Mouse (Mus musculus): ENCODE measurements around the gene Galnt18. TPM values are rescaled to one million over a fixed set of nuclear protein-coding genes. Genes with fewer than 3 reads are reported as not detected.

The Galnt18 gene
- polyA plus RNA-seq, 1 experiment from 2014 or later: 17.6 TPM

- H3K27ac ChIP-seq (replicated peaks): no peak overlapping the region
- 45% methylated on average over 5 of the region's 5 CpGs for WGBS
- H3K36me3 ChIP-seq: no peaks in the 10 kb centered on the region
- H3K4me3 ChIP-seq: no peak overlapping the region
- no peaks in the 10 kb centered on the region for H3K27me3 ChIP-seq
- ATAC-seq (ENCODE audit: low FRiP score, low read depth): peak; percentile 54; the same call in 1 of the 2 replicates
- H3K4me1 ChIP-seq (replicated peaks): no peaks in the 10 kb centered on the region
- H3K9me3 ChIP-seq: no peaks in the 10 kb centered on the region
- no peak overlapping the region for H3K4me2 ChIP-seq
- H3K9ac ChIP-seq: no peak overlapping the region
Observed at GRCm38 (mm10) chr7:111467715-111468114, 312.1 kb downstream of the Galnt18 start.

- no peaks in the 10 kb centered on the region for H3K9me3 ChIP-seq
- H3K27me3 ChIP-seq: no peaks in the 10 kb centered on the region
- no peak overlapping the region for H3K4me3 ChIP-seq
- WGBS: 80% methylated on average over 1 of the region's 1 CpGs
- H3K36me3 ChIP-seq: no peaks in the 10 kb centered on the region
- H3K9ac ChIP-seq: no peak overlapping the region
- H3K4me2 ChIP-seq: no peak overlapping the region
- H3K4me1 ChIP-seq (replicated peaks): no peaks in the 10 kb centered on the region
- H3K27ac ChIP-seq (replicated peaks): no peak overlapping the region
- ATAC-seq (ENCODE audit: low FRiP score, low read depth): no peak
Observed at GRCm38 (mm10) chr7:111466720-111467119, 313.1 kb downstream of the Galnt18 start.

GRCm38 (mm10) chr7:111466121-111466520, 313.7 kb downstream of the Galnt18 start:
- Histone ChIP-seq H3K9ac (no peak overlapping the region), H3K4me2 (no peak overlapping the region), H3K9me3 (no peaks in the 10 kb centered on the region), H3K27ac (replicated peaks) (no peak overlapping the region), H3K27me3 (no peaks in the 10 kb centered on the region), H3K36me3 (no peaks in the 10 kb centered on the region), H3K4me1 (replicated peaks) (no peaks in the 10 kb centered on the region), H3K4me3 (no peak overlapping the region)
- 83% methylated on average over 3 of the region's 3 CpGs for WGBS
- ATAC-seq (ENCODE audit: low FRiP score, low read depth): no peak

- Histone ChIP-seq H3K9me3 (no peaks in the 10 kb centered on the region), H3K4me2 (no peak overlapping the region), H3K27me3 (no peaks in the 10 kb centered on the region), H3K4me1 (replicated peaks) (no peaks in the 10 kb centered on the region), H3K27ac (replicated peaks) (no peak overlapping the region), H3K9ac (no peak overlapping the region), H3K4me3 (no peak overlapping the region), H3K36me3 (no peaks in the 10 kb centered on the region)
- ATAC-seq (ENCODE audit: low FRiP score, low read depth): no peak
- WGBS: 87% methylated on average over 4 of the region's 4 CpGs
Observed at GRCm38 (mm10) chr7:111459716-111460115, 320.1 kb downstream of the Galnt18 start.

GRCm38 (mm10) chr7:111456007-111456406, 323.8 kb downstream of the Galnt18 start:
- Histone ChIP-seq H3K27ac (replicated peaks) (no peak overlapping the region), H3K9me3 (no peaks in the 10 kb centered on the region), H3K4me1 (replicated peaks) (peaks cover 11% of the 10 kb centered on the region), H3K36me3 (no peaks in the 10 kb centered on the region), H3K4me2 (no peak overlapping the region), H3K27me3 (no peaks in the 10 kb centered on the region), H3K9ac (no peak overlapping the region), H3K4me3 (no peak overlapping the region)
- ATAC-seq (ENCODE audit: low FRiP score, low read depth): no peak
- 82% methylated on average over 3 of the region's 3 CpGs for WGBS

- H3K36me3 ChIP-seq: no peaks in the 10 kb centered on the region
- no peak overlapping the region for H3K4me2 ChIP-seq
- WGBS: 92% methylated on average over 4 of the region's 4 CpGs
- no peaks in the 10 kb centered on the region for H3K27me3 ChIP-seq
- no peaks in the 10 kb centered on the region for H3K9me3 ChIP-seq
- no peak for ATAC-seq (ENCODE audit: low FRiP score, low read depth)
- no peak overlapping the region for H3K4me3 ChIP-seq
- H3K9ac ChIP-seq: no peak overlapping the region
- no peak overlapping the region for H3K27ac ChIP-seq (replicated peaks)
- peaks cover 14% of the 10 kb centered on the region for H3K4me1 ChIP-seq (replicated peaks)
Observed at GRCm38 (mm10) chr7:111455541-111455940, 324.2 kb downstream of the Galnt18 start.

DNA sequence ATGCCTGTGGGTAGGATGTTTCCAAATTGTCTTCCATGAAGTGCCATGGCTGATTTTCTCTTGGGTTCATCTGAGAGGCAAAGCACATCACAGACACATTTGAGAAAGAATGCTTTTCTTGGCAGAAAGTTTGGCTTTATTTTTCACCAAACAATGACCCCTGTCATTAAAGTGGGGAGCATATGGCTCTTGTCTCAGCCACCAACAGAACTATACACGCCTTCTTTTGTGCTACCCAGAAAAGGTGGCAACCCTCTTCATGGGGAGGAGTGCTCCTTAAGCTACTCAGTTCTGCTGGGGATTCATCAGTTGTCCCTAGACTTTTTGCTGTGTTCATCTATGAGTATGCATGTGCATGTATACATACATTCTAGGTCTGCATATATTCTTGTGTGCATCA, 327.8 kb downstream of the Galnt18 start:
- no peak overlapping the region for H3K27ac ChIP-seq (replicated peaks)
- no peaks in the 10 kb centered on the region for H3K27me3 ChIP-seq
- H3K4me2 ChIP-seq: no peak overlapping the region
- peaks cover 14% of the 10 kb centered on the region for H3K4me1 ChIP-seq (replicated peaks)
- H3K9me3 ChIP-seq: no peaks in the 10 kb centered on the region
- H3K36me3 ChIP-seq: no peaks in the 10 kb centered on the region
- no peak for ATAC-seq (ENCODE audit: low FRiP score, low read depth)
- no peak overlapping the region for H3K4me3 ChIP-seq
- 47% methylated on average over 1 of the region's 1 CpGs for WGBS
- no peak overlapping the region for H3K9ac ChIP-seq

DNA sequence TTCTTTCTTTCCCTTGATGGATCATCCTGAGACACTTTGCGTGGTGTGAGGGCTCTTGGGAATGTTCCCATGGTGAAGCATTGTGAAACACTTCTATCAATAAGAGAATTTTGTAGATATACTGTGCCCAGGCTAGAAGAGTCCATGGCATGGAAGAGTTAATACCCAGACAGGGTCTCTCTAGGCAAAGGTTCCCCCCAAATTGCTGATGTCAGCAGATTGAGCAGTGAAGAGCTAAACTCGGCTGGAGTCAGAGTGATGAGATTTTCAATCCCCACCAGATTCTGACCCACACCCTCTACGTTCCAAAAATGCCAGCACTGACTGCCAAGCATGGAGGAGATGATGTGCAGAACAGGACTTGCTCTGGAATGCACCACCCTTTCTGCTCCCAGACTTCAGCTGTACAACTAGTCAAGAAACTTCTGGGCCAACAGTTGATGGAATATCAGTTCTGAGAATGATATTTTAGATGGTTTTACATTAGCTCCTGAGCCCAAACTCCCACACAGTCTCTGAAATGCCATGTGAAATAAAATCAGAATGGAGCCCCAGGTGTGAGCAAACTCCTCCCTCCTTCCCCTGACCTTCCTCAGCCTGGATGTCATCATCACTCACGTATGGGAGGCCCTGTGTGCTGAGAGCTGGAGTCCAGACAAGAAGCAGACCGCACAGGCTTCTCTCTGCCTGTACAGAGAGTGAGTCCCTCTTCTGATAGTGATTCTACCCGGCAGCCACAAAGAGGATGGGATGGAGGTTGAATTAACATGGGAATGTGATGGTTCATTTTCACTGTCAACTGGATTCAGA, 329.3 kb downstream of the Galnt18 start:
- Histone ChIP-seq H3K9me3 (no peaks in the 10 kb centered on the region), H3K4me1 (replicated peaks) (peaks cover 14% of the 10 kb centered on the region), H3K4me3 (no peak overlapping the region), H3K27ac (replicated peaks) (no peak overlapping the region), H3K36me3 (no peaks in the 10 kb centered on the region), H3K4me2 (no peak overlapping the region), H3K27me3 (no peaks in the 10 kb centered on the region), H3K9ac (no peak overlapping the region)
- no peak for ATAC-seq (ENCODE audit: low FRiP score, low read depth)
- WGBS: 73% methylated on average over 6 of the region's 6 CpGs

DNA sequence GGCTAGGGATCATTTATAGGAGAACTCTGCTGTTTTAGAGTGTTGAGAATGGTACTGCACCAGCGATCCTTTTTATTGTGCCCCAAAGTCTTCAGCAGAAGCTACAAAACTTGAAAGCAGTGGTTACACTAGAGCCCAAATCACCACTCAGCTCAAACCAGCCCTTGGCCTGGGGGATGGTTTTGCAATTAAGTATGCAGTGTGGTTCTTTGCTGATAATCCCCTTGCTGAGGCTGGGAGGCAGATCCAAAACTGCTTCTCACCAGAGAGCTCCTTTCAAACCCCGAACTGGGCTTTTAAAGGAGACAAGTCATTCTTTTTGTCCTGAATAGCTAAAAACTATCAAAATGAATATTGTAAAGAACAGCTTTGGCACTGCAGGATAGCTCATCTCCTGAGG, 346.6 kb downstream of the Galnt18 start:
- H3K9me3 ChIP-seq: no peaks in the 10 kb centered on the region
- H3K9ac ChIP-seq: no peak overlapping the region
- no peaks in the 10 kb centered on the region for H3K27me3 ChIP-seq
- no peak overlapping the region for H3K27ac ChIP-seq (replicated peaks)
- 52% methylated on average over 2 of the region's 2 CpGs for WGBS
- H3K36me3 ChIP-seq: no peaks in the 10 kb centered on the region
- H3K4me3 ChIP-seq: no peak overlapping the region
- no peak for ATAC-seq (ENCODE audit: low FRiP score, low read depth)
- H3K4me1 ChIP-seq (replicated peaks): no peaks in the 10 kb centered on the region
- no peak overlapping the region for H3K4me2 ChIP-seq

DNA sequence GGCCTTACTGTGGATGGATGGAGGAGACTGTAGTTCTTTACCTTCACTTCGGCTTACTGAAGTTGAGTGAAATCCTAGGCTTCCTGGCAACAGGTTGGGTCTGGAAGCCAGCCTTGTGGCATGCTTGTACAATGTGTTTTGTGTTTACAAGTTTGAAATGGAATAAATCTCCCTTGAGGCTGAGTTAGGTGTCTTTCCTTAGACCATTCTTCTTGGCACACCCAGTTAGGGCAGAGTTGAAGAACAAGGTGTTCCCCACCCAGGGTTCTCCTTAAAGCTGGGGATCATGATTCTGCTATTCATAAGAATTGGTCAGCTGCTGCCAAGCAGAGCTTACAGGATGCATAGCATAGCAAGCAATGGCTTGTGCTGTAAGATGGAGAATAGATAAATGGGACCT, 352.4 kb downstream of the Galnt18 start:
- H3K9me3 ChIP-seq: no peaks in the 10 kb centered on the region
- H3K4me1 ChIP-seq (replicated peaks): no peaks in the 10 kb centered on the region
- no peak overlapping the region for H3K4me2 ChIP-seq
- no peak overlapping the region for H3K9ac ChIP-seq
- H3K4me3 ChIP-seq: no peak overlapping the region
- no peaks in the 10 kb centered on the region for H3K36me3 ChIP-seq
- no peak overlapping the region for H3K27ac ChIP-seq (replicated peaks)
- ATAC-seq (ENCODE audit: low FRiP score, low read depth): no peak
- 100% methylated on average over 1 of the region's 1 CpGs for WGBS
- no peaks in the 10 kb centered on the region for H3K27me3 ChIP-seq

Small RNA genes within 50 kb of the gene (microRNA-seq; reads per million reads assigned to microRNA genes)
- not detected for gene Gm25787

Other genes starting within 250 kb of the Galnt18 start
- 63.7 and 65.4 TPM in 2 replicates for gene Usp47, start 243.5 kb upstream of the Galnt18 start, polyA plus RNA-seq (2015; fragmentation: Nextera tagmentation; extraction: Ambion mirVana)